Mouse (Mus musculus): Measurements from ENCODE around the gene Nck2.
"Not testable (repeated sequence)": the region's sequence is repeated elsewhere in the genome, so short reads cannot be mapped to it uniquely, and the experiment has no call there.

Gene Nck2

GRCm38 (mm10) chr1:43501920-43502791 is 57.8 kb downstream of the Nck2 start:
- no peak for DNase-seq (ENCODE audit: low spot score in 2 of 2)

GRCm38 (mm10) chr1:43502792-43503146 is 58.4 kb downstream of the Nck2 start:
- no peak for DNase-seq (ENCODE audit: low spot score in 2 of 2)

GRCm38 (mm10) chr1:43503261-43503660 is 58.9 kb downstream of the Nck2 start:
- no peak for DNase-seq (ENCODE audit: low spot score in 2 of 2)

- no peak for DNase-seq (ENCODE audit: low spot score in 2 of 2)
These were observed 59.3 kb downstream of the Nck2 start for GRCm38 (mm10) chr1:43503676-43504075.

- no peak for DNase-seq (ENCODE audit: low spot score in 2 of 2)
These were observed 59.9 kb downstream of the Nck2 start for GRCm38 (mm10) chr1:43504235-43504634.

GRCm38 (mm10) chr1:43506638-43507037 is 62.3 kb downstream of the Nck2 start:
- DNase-seq (ENCODE audit: low spot score in 2 of 2) = no peak

- no peak for DNase-seq (ENCODE audit: low spot score in 2 of 2)
These were observed 63.4 kb downstream of the Nck2 start for GRCm38 (mm10) chr1:43507809-43508208.

GRCm38 (mm10) chr1:43511256-43511655 is 66.9 kb downstream of the Nck2 start:
- no peak for DNase-seq (ENCODE audit: low spot score in 2 of 2)

GRCm38 (mm10) chr1:43511667-43512066 is 67.3 kb downstream of the Nck2 start:
- DNase-seq (ENCODE audit: low spot score in 2 of 2) = no peak

GRCm38 (mm10) chr1:43517405-43517804 is 73.0 kb downstream of the Nck2 start:
- DNase-seq (ENCODE audit: low spot score in 2 of 2) = no peak

- no peak for DNase-seq (ENCODE audit: low spot score in 2 of 2)
These were observed 76.0 kb downstream of the Nck2 start for GRCm38 (mm10) chr1:43520216-43520988.

- no peak for DNase-seq (ENCODE audit: low spot score in 2 of 2)
These were observed 76.6 kb downstream of the Nck2 start for GRCm38 (mm10) chr1:43520989-43521371.

GRCm38 (mm10) chr1:43521512-43521911 is 77.1 kb downstream of the Nck2 start:
- no peak for DNase-seq (ENCODE audit: low spot score in 2 of 2)

- DNase-seq (ENCODE audit: low spot score in 2 of 2) = no peak
These were observed 77.6 kb downstream of the Nck2 start for GRCm38 (mm10) chr1:43521950-43522349.

GRCm38 (mm10) chr1:43522976-43523375 is 78.6 kb downstream of the Nck2 start:
- DNase-seq (ENCODE audit: low spot score in 2 of 2) = no peak

GRCm38 (mm10) chr1:43524332-43524731 is 80.0 kb downstream of the Nck2 start:
- DNase-seq (ENCODE audit: low spot score in 2 of 2) = no peak

GRCm38 (mm10) chr1:43528275-43528674 is 83.9 kb downstream of the Nck2 start:
- DNase-seq (ENCODE audit: low spot score in 2 of 2) = no peak

GRCm38 (mm10) chr1:43529086-43529485 is 84.7 kb downstream of the Nck2 start:
- no peak for DNase-seq (ENCODE audit: low spot score in 2 of 2)

GRCm38 (mm10) chr1:43530295-43531020 is 86.1 kb downstream of the Nck2 start:
- no peak for DNase-seq (ENCODE audit: low spot score in 2 of 2)

GRCm38 (mm10) chr1:43531307-43531706 is 86.9 kb downstream of the Nck2 start:
- no peak for DNase-seq (ENCODE audit: low spot score in 2 of 2)

GRCm38 (mm10) chr1:43532279-43532678 is 87.9 kb downstream of the Nck2 start:
- DNase-seq (ENCODE audit: low spot score in 2 of 2) = no peak

- DNase-seq (ENCODE audit: low spot score in 2 of 2) = not testable (repeated sequence)
These were observed 89.1 kb downstream of the Nck2 start for GRCm38 (mm10) chr1:43533497-43533896.
